Mouse (Mus musculus) bone marrow macrophage, adult 2 months (primary cell): ENCODE measurements around the gene Fam207a. TPM values are rescaled to one million over a fixed set of nuclear protein-coding genes. Genes with fewer than 3 reads are reported as not detected.

ENCODE experiments used
- H3K27ac ChIP-seq: 2 replicates; pipeline ENCODE4 v1.5.1; 2012; ENCODE audit warnings: low read depth, low read length; ENCODE audit not compliant: insufficient read depth
- H3K4me1 ChIP-seq: 2 replicates; pipeline ENCODE4 v1.6.1; 2012; ENCODE audit warnings: low read length; ENCODE audit not compliant: control insufficient read depth, insufficient read depth
- H3K4me3 ChIP-seq: 2 replicates; pipeline ENCODE4 v1.5.1; 2012; ENCODE audit warnings: mild to moderate bottlenecking, low read length, moderate library complexity; ENCODE audit not compliant: insufficient read depth
- CTCF ChIP-seq: IDR thresholded peaks from 2 replicates; pipeline ENCODE4 v1.5.1; 2012; ENCODE audit warnings: low read depth, mild to moderate bottlenecking, low read length, moderate library complexity
- POLR2A ChIP-seq: IDR thresholded peaks from 2 replicates; pipeline ENCODE4 v1.6.1; 2012; ENCODE audit warnings: mild to moderate bottlenecking, low read depth, low read length, borderline replicate concordance
- polyA plus RNA-seq: library from polyadenylated mRNA; stranded (reverse); fragments of >200 nt; gene quantifications from 2 replicates; pipeline ENCODE4 v1.2.4, GENCODE M21; 2012; ENCODE audit not compliant: missing spikeins, insufficient read depth, insufficient read length

Gene Fam207a
- polyA plus RNA-seq, 1 experiment: 22.8 TPM

- TF ChIP-seq POLR2A (no peak), CTCF (no peak)
- peak overlapping the region; percentile 71 for H3K27ac ChIP-seq
- H3K4me3 ChIP-seq: no peak overlapping the region
- H3K4me1 ChIP-seq: peaks cover 45% of the 10 kb centered on the region
These were observed 35.3 kb upstream of the Fam207a start for GRCm38 (mm10) chr10:77550874-77551273.

- H3K27ac ChIP-seq: peak overlapping the region; percentile 9; the same call in 1 of the 2 replicates
- no peak for TF ChIP-seq CTCF
- TF ChIP-seq POLR2A: no peak
- no peak overlapping the region for H3K4me3 ChIP-seq
- peaks cover 66% of the 10 kb centered on the region for H3K4me1 ChIP-seq
These were observed 33.0 kb upstream of the Fam207a start for GRCm38 (mm10) chr10:77548576-77548975.

DNA sequence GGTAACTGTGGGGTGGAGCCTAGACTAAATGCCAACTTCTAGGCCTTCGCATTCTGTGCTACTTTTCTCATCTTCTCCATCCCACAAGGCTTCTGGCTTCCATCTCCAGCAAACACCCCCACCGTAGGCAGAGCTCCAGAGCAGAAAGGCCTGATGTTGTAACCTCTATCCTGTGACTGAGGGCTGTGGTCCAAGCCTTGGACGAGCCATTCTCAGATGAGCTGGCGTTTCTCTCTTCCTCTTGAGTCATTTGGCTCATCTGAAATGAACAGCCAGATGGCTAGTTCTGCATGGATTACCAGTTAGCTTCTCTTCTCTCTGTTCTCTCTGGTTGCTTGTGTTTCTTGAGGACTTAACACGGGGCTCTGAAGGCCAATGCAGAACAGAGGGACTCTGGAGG is 29.3 kb upstream of the Fam207a start:
- H3K4me3 ChIP-seq: no peak overlapping the region
- no peak for TF ChIP-seq CTCF
- TF ChIP-seq POLR2A: no peak
- peak overlapping the region; percentile 85 for H3K27ac ChIP-seq
- H3K4me1 ChIP-seq: peaks cover 74% of the 10 kb centered on the region

GRCm38 (mm10) chr10:77543226-77543625 is 27.6 kb upstream of the Fam207a start:
- H3K4me1 ChIP-seq: peaks cover 69% of the 10 kb centered on the region
- 0 out of 2 replicates have a peak overlapping the region, but pooled peaks have one; percentile 85 for H3K27ac ChIP-seq
- no peak for TF ChIP-seq POLR2A
- TF ChIP-seq CTCF: peak; percentile 69; the same call in 1 of the 2 replicates
- H3K4me3 ChIP-seq: no peak overlapping the region

- TF ChIP-seq POLR2A: no peak
- no peak for TF ChIP-seq CTCF
These were observed 26.5 kb upstream of the Fam207a start for GRCm38 (mm10) chr10:77541864-77542666.

DNA sequence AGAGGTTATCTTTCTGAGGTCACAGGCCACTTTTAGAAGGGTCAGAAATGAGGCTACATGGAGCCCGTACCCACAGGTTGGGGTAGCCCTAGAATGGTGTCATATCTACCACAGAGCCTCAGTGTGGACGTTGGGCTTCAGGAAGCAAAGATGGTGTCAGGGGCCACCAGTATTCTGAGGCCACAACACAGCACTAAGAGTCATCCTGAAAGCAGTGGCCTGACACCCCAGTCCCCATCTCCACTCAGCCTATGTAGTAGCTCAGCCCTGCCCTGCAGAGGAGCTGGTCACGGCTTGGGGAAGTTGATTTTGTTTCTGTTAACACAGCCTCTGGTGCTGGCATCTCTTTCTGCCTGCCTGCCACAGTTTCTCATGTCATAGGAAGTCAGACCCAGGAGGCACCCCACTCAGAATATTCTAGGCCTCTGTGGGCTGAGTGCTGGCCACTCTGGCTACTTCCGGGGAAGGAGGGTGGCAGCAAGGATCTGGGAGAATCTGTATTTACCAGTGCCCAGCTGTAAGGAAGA is 25.1 kb upstream of the Fam207a start:
- TF ChIP-seq CTCF (no peak), POLR2A (no peak)
- H3K27ac ChIP-seq: peak overlapping the region; percentile 76
- no peak overlapping the region for H3K4me3 ChIP-seq
- peaks cover 80% of the 10 kb centered on the region for H3K4me1 ChIP-seq

More at GRCm38 (mm10) chr10:77541864-77542666, 26.5 kb upstream of the Fam207a start:
- H3K4me1 ChIP-seq: peaks cover 76% of the 10 kb centered on the region
- no peak overlapping the region for H3K4me3 ChIP-seq
- peak overlapping the region; percentile 76; the same call in 1 of the 2 replicates for H3K27ac ChIP-seq

DNA sequence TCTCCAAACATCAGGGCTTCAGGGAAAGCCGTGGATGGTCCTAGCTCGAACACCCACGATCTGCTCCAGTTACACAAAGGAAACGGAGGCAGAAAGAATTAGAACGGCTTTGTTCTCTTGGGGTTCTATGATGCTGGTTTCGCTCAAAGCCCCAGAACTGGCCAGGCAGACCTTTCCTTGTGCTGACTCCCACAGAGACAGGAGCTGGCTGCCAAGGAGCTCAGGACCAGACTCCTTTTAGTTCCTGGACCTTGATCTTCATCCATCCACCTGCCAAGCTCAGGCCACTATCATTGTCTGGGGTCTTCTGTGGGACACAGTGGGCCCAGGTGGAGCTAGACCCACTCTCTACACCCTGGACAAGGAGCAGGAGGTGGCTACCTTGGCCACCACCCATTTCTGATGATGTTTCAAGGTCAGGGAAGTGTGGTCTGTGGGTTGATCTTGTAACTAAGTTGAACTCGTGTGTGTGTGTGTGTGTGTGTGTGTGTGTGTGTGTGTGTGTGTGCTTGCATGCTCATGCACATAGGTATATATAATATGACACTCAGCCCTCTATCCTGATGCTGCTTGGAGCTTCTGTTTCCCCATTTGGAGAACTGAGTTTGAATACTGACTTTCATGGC is 23.8 kb upstream of the Fam207a start:
- no peak overlapping the region for H3K27ac ChIP-seq
- peaks cover 77% of the 10 kb centered on the region for H3K4me1 ChIP-seq
- TF ChIP-seq POLR2A (no peak), CTCF (no peak)
- H3K4me3 ChIP-seq: no peak overlapping the region

GRCm38 (mm10) chr10:77537215-77538209 is 21.9 kb upstream of the Fam207a start:
- Histone ChIP-seq H3K4me3 (peak overlapping the region; percentile 31), H3K27ac (peak overlapping the region; percentile 92), H3K4me1 (peaks cover 79% of the 10 kb centered on the region)
- TF ChIP-seq CTCF: no peak

GRCm38 (mm10) chr10:77536727-77537126 is 21.1 kb upstream of the Fam207a start:
- Histone ChIP-seq H3K27ac (peak overlapping the region; percentile 92), H3K4me1 (peaks cover 83% of the 10 kb centered on the region), H3K4me3 (peak overlapping the region; percentile 31)
- TF ChIP-seq CTCF: no peak
- no peak for TF ChIP-seq POLR2A
